Mouse (Mus musculus): ENCODE data around the gene Adamts20. TPM values are rescaled to one million over a fixed set of nuclear protein-coding genes. Genes with fewer than 3 reads are reported as not detected.
A peak's percentile ranks its signal among the peaks of the same experiment; 100 is the strongest.

The Adamts20 gene
- polyA plus RNA-seq, 1 experiment from 2014 or later, result 7.4 TPM

DNA sequence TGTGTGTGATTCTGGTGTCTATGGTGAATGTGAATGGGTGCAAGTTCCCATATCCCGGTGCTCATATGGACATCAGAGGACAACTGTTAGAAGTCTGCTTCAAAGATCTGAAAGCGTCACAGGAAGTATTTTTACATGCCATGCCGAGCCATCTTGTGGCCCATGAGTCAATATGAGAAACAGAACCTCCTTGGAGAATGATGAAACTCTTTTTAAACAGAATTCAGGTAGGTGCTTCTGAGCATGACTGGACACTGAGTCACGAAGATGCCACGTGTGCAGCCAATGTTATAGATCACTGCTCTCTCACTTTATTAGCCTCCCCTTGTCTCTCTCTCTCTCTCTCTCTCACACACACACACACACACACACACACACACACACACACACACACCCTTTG lies 10.8 kb upstream of the Adamts20 start:
- Histone ChIP-seq H3K27ac (no peak overlapping the region), H3K27me3 (replicated peaks) (no peaks in the 10 kb centered on the region), H3K4me1 (no peaks in the 10 kb centered on the region), H3K4me2 (replicated peaks) (no peak overlapping the region), H3K9me3 (no peaks in the 10 kb centered on the region), H3K36me3 (no peaks in the 10 kb centered on the region), H3K9ac (no peak overlapping the region), H3K4me3 (no peak overlapping the region)
- 91% methylated on average over 5 of the region's 5 CpGs for whole genome bisulfite sequencing
- ATAC-seq (ENCODE audit: low FRiP score, low read depth), result no peak

DNA sequence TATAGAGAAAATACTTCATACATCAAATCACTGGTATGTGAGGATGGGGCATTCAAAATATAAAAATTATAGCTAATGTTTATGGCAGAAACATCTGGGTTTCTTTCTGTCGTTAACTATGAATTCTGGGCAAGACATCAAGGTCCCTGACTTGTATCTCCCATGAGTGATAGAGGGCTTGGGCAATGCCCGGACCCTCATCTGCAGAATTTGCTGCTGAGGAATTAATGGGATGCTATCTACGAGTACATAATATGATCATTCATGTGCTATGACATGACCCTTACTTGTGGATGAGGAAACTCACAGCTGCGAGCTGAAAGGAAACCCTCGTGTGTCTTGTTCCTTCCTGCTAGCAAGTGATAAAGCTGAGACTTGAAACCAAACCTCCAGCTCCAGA lies 5.1 kb upstream of the Adamts20 start:
- 85% methylated on average over 5 of the region's 5 CpGs for WGBS
- no peak overlapping the region for H3K9ac ChIP-seq

DNA sequence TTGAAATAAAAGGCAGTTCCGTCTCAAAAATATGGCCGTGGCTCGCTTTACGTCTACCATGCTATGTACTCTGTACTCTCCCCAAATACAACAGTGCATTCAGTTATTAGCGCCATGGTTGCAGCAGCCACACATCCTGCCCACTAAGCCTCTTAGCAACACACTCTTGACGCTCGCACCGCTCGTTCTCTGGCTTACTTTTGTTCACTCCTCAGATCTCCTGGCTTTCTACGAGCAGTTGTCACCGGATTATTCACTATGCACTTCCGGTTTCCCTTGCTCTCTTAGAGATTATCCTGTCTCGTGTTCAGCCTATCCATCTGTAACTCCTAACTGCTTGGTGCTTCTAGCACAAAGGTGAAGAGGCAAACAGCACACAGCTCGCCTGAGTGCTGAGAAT lies 337 bp downstream of the Adamts20 start:
- no peaks in the 10 kb centered on the region for H3K36me3 ChIP-seq
- no peak overlapping the region for H3K4me3 ChIP-seq
- ATAC-seq (ENCODE audit: low FRiP score, low read depth), result no peak
- no peaks in the 10 kb centered on the region for H3K27me3 ChIP-seq (replicated peaks)
- H3K9me3 ChIP-seq, result no peaks in the 10 kb centered on the region
- no peaks in the 10 kb centered on the region for H3K4me1 ChIP-seq
- H3K27ac ChIP-seq, result no peak overlapping the region
- WGBS, result 85% methylated on average over 14 of the region's 14 CpGs
- H3K9ac ChIP-seq, result no peak overlapping the region
- H3K4me2 ChIP-seq (replicated peaks), result no peak overlapping the region

More for the DNA sequence above, 5.1 kb upstream of the Adamts20 start:
- Histone ChIP-seq H3K27ac (no peak overlapping the region), H3K27me3 (replicated peaks) (no peaks in the 10 kb centered on the region), H3K9me3 (no peaks in the 10 kb centered on the region), H3K4me1 (no peaks in the 10 kb centered on the region), H3K4me2 (replicated peaks) (no peak overlapping the region), H3K4me3 (no peak overlapping the region), H3K36me3 (no peaks in the 10 kb centered on the region)
- no peak for ATAC-seq (ENCODE audit: low FRiP score, low read depth)

DNA sequence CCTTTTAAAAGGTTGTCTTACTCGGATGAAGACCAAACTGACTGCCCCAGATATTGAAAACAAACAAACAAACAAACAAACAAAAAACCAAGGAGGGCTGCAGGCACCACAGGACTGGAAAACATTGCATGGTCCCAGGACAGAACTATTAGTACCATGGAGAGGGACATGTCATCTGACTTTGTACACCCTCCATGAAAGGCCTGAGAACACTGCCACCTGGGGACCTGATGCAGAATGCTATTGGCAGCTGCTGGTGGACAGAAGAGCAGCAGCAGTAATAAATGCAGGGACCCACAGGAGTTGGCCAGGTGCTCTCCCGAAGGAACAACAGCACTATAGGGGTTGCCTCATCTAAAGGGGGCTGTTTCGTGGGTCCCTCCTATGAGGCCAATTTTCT lies 2.0 kb downstream of the Adamts20 start:
- Histone ChIP-seq H3K27me3 (replicated peaks) (no peaks in the 10 kb centered on the region), H3K4me3 (no peak overlapping the region), H3K27ac (no peak overlapping the region), H3K4me2 (replicated peaks) (no peak overlapping the region), H3K4me1 (no peaks in the 10 kb centered on the region), H3K36me3 (no peaks in the 10 kb centered on the region), H3K9me3 (no peaks in the 10 kb centered on the region), H3K9ac (no peak overlapping the region)
- ATAC-seq (ENCODE audit: low FRiP score, low read depth), result no peak
- WGBS, result 69% methylated on average over 3 of the region's 3 CpGs

DNA sequence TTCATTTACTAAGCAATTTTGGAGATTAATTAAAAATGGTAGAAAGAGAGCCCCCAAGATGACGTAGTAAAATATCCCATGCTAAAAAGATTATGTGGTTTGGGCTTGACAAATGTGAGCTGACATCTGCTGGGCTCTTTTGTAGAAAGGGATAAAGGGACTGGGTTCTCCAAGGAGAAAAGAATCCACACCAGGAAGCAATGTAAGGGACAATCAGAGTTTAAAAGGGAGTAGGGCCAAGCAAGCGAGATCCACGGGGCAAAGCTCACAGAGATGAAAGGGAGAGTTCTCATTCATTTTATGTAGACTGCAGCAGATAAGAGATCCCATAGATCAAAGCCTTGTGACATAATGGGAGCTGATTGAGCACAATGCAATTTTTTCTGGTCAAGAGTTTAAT lies 3.0 kb downstream of the Adamts20 start:
- no peaks in the 10 kb centered on the region for H3K9me3 ChIP-seq
- no peaks in the 10 kb centered on the region for H3K27me3 ChIP-seq (replicated peaks)
- H3K4me3 ChIP-seq, result no peak overlapping the region
- no peak overlapping the region for H3K4me2 ChIP-seq (replicated peaks)
- no peak overlapping the region for H3K27ac ChIP-seq
- H3K36me3 ChIP-seq, result no peaks in the 10 kb centered on the region
- H3K9ac ChIP-seq, result no peak overlapping the region
- no peak for ATAC-seq (ENCODE audit: low FRiP score, low read depth)
- 19% methylated on average over 3 of the region's 3 CpGs for WGBS
- H3K4me1 ChIP-seq, result peaks cover 6% of the 10 kb centered on the region; the same call in 1 of the 2 replicates

DNA sequence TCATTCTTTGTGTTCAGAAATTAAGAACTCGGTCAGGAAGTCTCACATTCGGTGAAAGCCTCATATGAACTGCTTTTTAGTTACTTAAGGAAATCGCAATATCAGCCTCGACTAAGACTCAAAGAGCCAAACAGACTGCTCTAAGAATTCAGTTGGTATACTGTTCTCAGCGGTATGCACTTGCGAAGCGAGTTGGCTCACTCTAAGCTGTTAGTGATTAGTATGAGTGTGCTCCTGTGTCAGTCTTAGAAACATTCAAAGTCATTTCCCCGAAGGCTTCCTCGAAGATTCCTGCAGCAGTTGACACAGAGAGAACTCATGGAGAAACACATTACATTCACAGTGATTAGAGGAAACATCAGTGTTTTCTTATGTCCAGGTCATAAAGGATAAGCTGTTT lies 4.1 kb downstream of the Adamts20 start:
- ATAC-seq (ENCODE audit: low FRiP score, low read depth), result no peak
- H3K4me2 ChIP-seq (replicated peaks), result no peak overlapping the region; the same call in 1 of the 2 replicates
- no peaks in the 10 kb centered on the region for H3K36me3 ChIP-seq
- peaks cover 6% of the 10 kb centered on the region; the same call in 1 of the 2 replicates for H3K4me1 ChIP-seq
- no peak overlapping the region for H3K4me3 ChIP-seq
- H3K27ac ChIP-seq, result no peak overlapping the region
- H3K9ac ChIP-seq, result no peak overlapping the region
- H3K9me3 ChIP-seq, result no peaks in the 10 kb centered on the region
- 50% methylated on average over 9 of the region's 9 CpGs for WGBS
- H3K27me3 ChIP-seq (replicated peaks), result no peaks in the 10 kb centered on the region

DNA sequence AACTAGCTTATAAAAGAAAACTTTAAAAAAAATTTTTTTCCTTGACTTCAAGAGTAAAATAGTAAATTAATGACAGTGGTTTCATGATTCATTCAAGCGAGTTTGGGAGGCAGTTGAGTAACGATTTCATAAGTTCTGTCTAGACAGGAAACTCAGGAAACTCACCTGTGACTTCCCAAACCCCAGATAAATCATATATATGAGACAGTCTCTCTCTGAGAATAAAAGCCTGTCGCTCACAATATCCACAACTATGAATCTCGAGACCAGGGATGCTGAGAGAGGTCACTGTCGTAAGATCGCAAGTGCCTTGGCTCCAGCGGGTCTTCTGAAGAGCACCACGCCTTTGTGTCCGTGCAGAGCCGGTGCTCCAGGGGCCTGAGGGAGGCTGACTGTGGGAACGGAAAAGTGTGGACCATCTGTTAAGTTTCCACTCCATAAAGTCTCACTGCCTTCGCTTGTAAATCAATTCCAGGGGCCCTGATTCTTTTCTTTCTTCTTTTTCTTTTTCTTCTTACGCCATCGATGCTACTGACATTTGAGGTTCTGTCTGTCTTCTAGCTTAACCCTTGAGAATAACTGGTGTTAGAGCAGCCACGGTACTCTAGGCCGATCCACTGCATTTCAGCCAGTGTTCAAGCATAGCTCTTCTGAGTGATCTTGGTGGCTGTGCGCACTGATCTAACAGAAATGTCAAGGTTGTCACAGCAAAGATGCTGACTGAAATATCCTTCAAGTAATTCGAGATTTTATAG lies 7.4 kb downstream of the Adamts20 start:
- Histone ChIP-seq H3K36me3 (no peaks in the 10 kb centered on the region), H3K4me2 (replicated peaks) (peak overlapping the region; percentile 20; the same call in 1 of the 2 replicates), H3K27ac (no peak overlapping the region), H3K27me3 (replicated peaks) (no peaks in the 10 kb centered on the region), H3K9me3 (no peaks in the 10 kb centered on the region), H3K4me3 (no peak overlapping the region), H3K4me1 (peaks cover 6% of the 10 kb centered on the region; the same call in 1 of the 2 replicates), H3K9ac (no peak overlapping the region)
- WGBS, result 18% methylated on average over 18 of the region's 18 CpGs
- peak; percentile 83 for ATAC-seq (ENCODE audit: low FRiP score, low read depth)

DNA sequence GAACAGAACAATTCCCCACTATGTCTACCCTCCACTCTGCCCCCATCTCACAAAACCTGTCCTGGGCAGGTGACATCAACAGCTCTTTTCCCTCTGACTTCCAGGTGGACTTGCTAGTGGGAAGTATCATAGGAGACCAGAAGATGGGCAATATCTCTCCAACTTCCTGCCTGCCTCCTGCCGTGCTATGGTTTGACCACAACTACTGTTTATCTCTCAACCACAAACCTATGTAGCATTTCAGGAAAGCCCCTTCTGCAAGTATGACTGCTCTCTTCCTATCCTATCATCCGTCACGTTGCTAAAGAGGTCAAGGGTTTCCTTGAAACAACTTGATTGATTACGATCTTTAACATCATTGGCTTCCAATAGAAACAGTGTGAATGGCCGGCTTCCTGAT lies 12.4 kb downstream of the Adamts20 start:
- no peaks in the 10 kb centered on the region for H3K27me3 ChIP-seq (replicated peaks)
- no peak overlapping the region for H3K4me2 ChIP-seq (replicated peaks)
- ATAC-seq (ENCODE audit: low FRiP score, low read depth), result no peak
- no peaks in the 10 kb centered on the region for H3K9me3 ChIP-seq
- no peak overlapping the region for H3K27ac ChIP-seq
- WGBS, result 87% methylated on average over 5 of the region's 5 CpGs
- no peaks in the 10 kb centered on the region for H3K36me3 ChIP-seq
- peaks cover 3% of the 10 kb centered on the region; the same call in 1 of the 2 replicates for H3K4me1 ChIP-seq
- no peak overlapping the region for H3K9ac ChIP-seq
- H3K4me3 ChIP-seq, result no peak overlapping the region

DNA sequence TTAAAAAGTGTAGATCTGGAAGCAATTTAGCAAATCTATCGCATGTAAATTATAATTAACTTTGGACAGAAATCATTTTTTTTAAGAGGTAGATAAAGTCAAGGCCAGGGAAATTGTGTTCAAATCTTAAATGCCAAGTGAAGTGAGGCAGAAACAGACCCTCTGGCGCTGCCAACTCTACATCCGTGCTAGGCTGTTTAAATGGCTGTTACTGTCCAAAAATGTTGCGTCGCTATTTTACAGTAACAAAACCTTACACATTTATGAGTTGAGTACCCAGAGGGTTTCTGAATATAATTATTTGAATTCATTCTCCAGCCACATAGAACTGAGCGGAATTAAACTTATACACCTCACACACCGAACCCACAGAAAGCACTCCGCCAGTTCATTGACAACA lies 13.6 kb downstream of the Adamts20 start:
- Histone ChIP-seq H3K9ac (no peak overlapping the region), H3K36me3 (no peaks in the 10 kb centered on the region), H3K4me3 (no peak overlapping the region), H3K4me1 (no peaks in the 10 kb centered on the region), H3K4me2 (replicated peaks) (no peak overlapping the region), H3K27me3 (replicated peaks) (no peaks in the 10 kb centered on the region), H3K27ac (no peak overlapping the region), H3K9me3 (no peaks in the 10 kb centered on the region)
- no peak for ATAC-seq (ENCODE audit: low FRiP score, low read depth)
- 91% methylated on average over 8 of the region's 8 CpGs for whole genome bisulfite sequencing

DNA sequence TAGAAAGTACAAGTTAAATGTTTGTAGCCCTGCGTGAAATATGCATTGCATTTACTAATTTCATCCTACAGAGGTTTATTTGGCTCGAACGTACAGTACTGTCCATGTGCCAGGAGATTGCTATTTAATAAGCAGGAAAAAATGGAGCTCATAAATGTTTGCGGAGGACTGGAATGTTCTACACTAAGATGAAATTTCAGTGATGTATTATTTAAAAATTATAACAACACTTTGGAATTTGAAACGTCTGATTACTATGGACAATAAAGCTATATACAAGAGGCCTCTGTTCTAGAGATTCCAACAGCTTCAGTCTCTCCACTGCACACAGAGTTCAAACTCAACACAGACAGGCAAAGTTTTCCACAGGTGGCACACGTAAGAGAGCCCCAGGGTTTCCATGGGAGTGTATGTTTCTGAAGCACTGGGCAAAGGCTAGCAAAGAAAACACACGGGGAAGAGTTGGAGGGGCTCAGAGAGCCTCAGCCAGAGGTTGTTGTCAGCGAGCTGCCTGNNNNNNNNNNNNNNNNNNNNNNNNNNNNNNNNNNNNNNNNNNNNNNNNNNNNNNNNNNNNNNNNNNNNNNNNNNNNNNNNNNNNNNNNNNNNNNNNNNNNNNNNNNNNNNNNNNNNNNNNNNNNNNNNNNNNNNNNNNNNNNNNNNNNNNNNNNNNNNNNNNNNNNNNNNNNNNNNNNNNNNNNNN lies 20.6 kb downstream of the Adamts20 start:
- no peak overlapping the region for H3K4me3 ChIP-seq
- no peak overlapping the region for H3K9ac ChIP-seq
- H3K4me1 ChIP-seq, result peaks cover 16% of the 10 kb centered on the region
- WGBS, result 60% methylated on average over 8 of the region's 8 CpGs
- H3K9me3 ChIP-seq, result no peaks in the 10 kb centered on the region
- H3K36me3 ChIP-seq, result no peaks in the 10 kb centered on the region
- H3K27ac ChIP-seq, result no peak overlapping the region
- ATAC-seq (ENCODE audit: low FRiP score, low read depth), result no peak
- no peaks in the 10 kb centered on the region for H3K27me3 ChIP-seq (replicated peaks)
- H3K4me2 ChIP-seq (replicated peaks), result no peak overlapping the region

DNA sequence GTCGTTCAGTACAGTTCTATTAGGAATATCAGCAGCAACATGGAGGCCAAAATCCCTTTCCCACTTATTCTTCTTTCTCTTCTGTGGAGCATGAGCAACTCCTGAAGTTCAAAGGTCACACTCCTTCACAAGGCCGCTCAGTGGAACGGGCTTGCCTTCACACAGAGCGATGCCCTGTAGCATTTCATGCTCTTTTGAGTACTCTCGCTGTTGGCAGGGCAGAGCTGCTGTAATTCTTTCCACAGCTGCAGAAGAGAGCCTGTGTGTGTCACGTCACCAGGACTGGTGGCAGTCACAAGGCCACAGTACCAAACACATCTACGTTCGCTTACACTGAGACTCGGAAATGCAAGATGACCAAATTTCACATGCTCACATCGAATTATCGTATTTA lies 21.2 kb downstream of the Adamts20 start:
- Histone ChIP-seq H3K27ac (no peak overlapping the region), H3K4me1 (peaks cover 16% of the 10 kb centered on the region), H3K9ac (no peak overlapping the region), H3K4me2 (replicated peaks) (no peak overlapping the region), H3K4me3 (no peak overlapping the region), H3K9me3 (no peaks in the 10 kb centered on the region), H3K27me3 (replicated peaks) (no peaks in the 10 kb centered on the region), H3K36me3 (no peaks in the 10 kb centered on the region)
- 0 out of 2 replicates have a peak, but pooled peaks have one; percentile 25 for ATAC-seq (ENCODE audit: low FRiP score, low read depth)
- whole genome bisulfite sequencing, result 50% methylated on average over 11 of the region's 11 CpGs

DNA sequence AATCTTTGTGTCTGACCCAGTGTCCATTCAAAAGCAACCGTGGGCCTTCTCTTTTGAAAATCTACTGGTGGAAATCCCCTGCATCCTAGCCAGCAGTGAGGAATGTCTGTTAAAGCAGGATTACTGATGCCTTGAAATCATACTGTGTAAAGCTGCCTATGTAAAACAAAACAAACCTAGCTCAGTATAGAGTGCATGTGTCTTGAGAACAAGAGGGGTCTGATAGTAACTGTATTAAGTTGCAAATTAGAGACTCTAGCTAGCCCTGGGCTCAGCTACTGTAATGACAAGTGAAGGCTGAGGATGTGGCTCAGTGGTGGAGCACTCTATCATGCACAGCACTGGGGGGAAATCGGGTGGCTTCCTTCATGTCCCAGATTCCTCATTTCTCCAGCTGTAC lies 22.2 kb downstream of the Adamts20 start:
- Histone ChIP-seq H3K36me3 (no peaks in the 10 kb centered on the region), H3K4me1 (peaks cover 16% of the 10 kb centered on the region), H3K9me3 (no peaks in the 10 kb centered on the region), H3K4me2 (replicated peaks) (no peak overlapping the region), H3K9ac (no peak overlapping the region), H3K27ac (no peak overlapping the region), H3K4me3 (no peak overlapping the region), H3K27me3 (replicated peaks) (no peaks in the 10 kb centered on the region)
- no peak for ATAC-seq (ENCODE audit: low FRiP score, low read depth)
- 46% methylated on average over 2 of the region's 2 CpGs for WGBS
